In genomic region chr17:78560142-78560847, GRCm38 (mm10) we compare ENCODE assay signal across 22 mouse cellular contexts. TPM values are rescaled to one million over a fixed set of nuclear protein-coding genes. Genes with fewer than 3 reads are reported as not detected.
A peak's percentile ranks its signal among the peaks of the same experiment; 100 is the strongest.
DNase-seq lines count a peak whose midpoint lies in the region; ATAC-seq and TF ChIP-seq lines count a peak whose summit lies in the region.
"Had no signal": no experiment of that assay in that cellular context is flagged by ENCODE, and none has a peak within 500 bp of the region (broad histone marks: within the 10 kb centered on the region; RNA-seq: fewer than 3 reads in every experiment).

No protein-coding gene starts in this region.

- no peak for TF ChIP-seq POLR2A in cerebellum, adult 2 months (IDR thresholded peaks at IDR 0.05; ENCODE audit: borderline replicate concordance, insufficient read depth, low read length)

- no peaks in the 10 kb centered on the region for H3K36me3 ChIP-seq in forebrain, embryonic 13.5 days (ENCODE audit: poor library complexity, severe bottlenecking)
- no peaks in the 10 kb centered on the region for H3K36me3 ChIP-seq in forebrain, postnatal 0 days (ENCODE audit: insufficient read depth)
- no peaks in the 10 kb centered on the region for H3K36me3 ChIP-seq in midbrain, embryonic 11.5 days (ENCODE audit: control insufficient read depth, insufficient read depth, low read length)
- no peaks in the 10 kb centered on the region for H3K36me3 ChIP-seq in midbrain, embryonic 16.5 days (ENCODE audit: control insufficient read depth, insufficient read depth, low read length)
- no peaks in the 10 kb centered on the region for H3K36me3 ChIP-seq in liver, embryonic 13.5 days
- H3K36me3 ChIP-seq in midbrain, embryonic 13.5 days, result no peaks in the 10 kb centered on the region
- H3K36me3 ChIP-seq: forebrain, embryonic 12.5 days; G1E; limb, embryonic 10.5 days had no signal

- DNase-seq in forebrain, postnatal 0 days, result no peak
- no peak for DNase-seq in midbrain, embryonic 11.5 days (ENCODE audit: low spot score, missing footprints)
- DNase-seq in liver, embryonic 13.5 days, result no peak
- DNase-seq in cerebellum, adult 2 months, result no peak
- DNase-seq in left cerebral cortex, adult 11 months (ENCODE audit: low spot score), result no peak
- DNase-seq: adrenal gland, postnatal 14 days; cerebellum, postnatal 14 days; embryo, embryonic 11 days; gastrocnemius, postnatal 14 days; heart, adult 2 months; kidney, adult 18-20 months; kidney, postnatal 14 days; lung, adult 18-20 months; lung, postnatal 14 days; thymus, adult 18-20 months had no signal

- H3K4me1 ChIP-seq in forebrain, embryonic 13.5 days, result no peaks in the 10 kb centered on the region
- no peaks in the 10 kb centered on the region for H3K4me1 ChIP-seq in forebrain, postnatal 0 days (ENCODE audit: insufficient read depth)
- no peaks in the 10 kb centered on the region for H3K4me1 ChIP-seq in midbrain, embryonic 11.5 days (ENCODE audit: control insufficient read depth, insufficient read depth, low read length)
- peaks cover 2% of the 10 kb centered on the region; the same call in 1 of the 2 replicates for H3K4me1 ChIP-seq in midbrain, embryonic 16.5 days (ENCODE audit: control insufficient read depth, insufficient read depth, low read length)
- H3K4me1 ChIP-seq in liver, embryonic 13.5 days (replicated peaks), result peaks cover 21% of the 10 kb centered on the region
- peaks cover 9% of the 10 kb centered on the region; the same call in 1 of the 2 replicates for H3K4me1 ChIP-seq in midbrain, embryonic 13.5 days (replicated peaks)
- H3K4me1 ChIP-seq in cerebellum, adult 2 months (ENCODE audit: control insufficient read depth, insufficient read depth, low read length), result no peaks in the 10 kb centered on the region; the same call in 1 of the 2 replicates

- H3K27me3 ChIP-seq in forebrain, embryonic 13.5 days, result no peaks in the 10 kb centered on the region
- H3K27me3 ChIP-seq in forebrain, postnatal 0 days (ENCODE audit: insufficient read depth, low read length), result no peaks in the 10 kb centered on the region
- no peaks in the 10 kb centered on the region for H3K27me3 ChIP-seq in midbrain, embryonic 11.5 days (ENCODE audit: control insufficient read depth, insufficient read depth, low read length)
- no peaks in the 10 kb centered on the region for H3K27me3 ChIP-seq in midbrain, embryonic 16.5 days (ENCODE audit: control insufficient read depth, insufficient read depth, low read depth, low read length)
- peaks cover 11% of the 10 kb centered on the region for H3K27me3 ChIP-seq in liver, embryonic 13.5 days
- no peaks in the 10 kb centered on the region for H3K27me3 ChIP-seq in midbrain, embryonic 13.5 days
- no peaks in the 10 kb centered on the region; the same call in 1 of the 2 replicates for H3K27me3 ChIP-seq in cerebellum, adult 2 months (ENCODE audit: control insufficient read depth, insufficient read depth, low read length)
- H3K27me3 ChIP-seq: forebrain, embryonic 12.5 days had no signal

- no peaks in the 10 kb centered on the region for H3K9me3 ChIP-seq in forebrain, embryonic 13.5 days (replicated peaks)
- no peaks in the 10 kb centered on the region for H3K9me3 ChIP-seq in forebrain, postnatal 0 days (ENCODE audit: low read length)
- no peaks in the 10 kb centered on the region for H3K9me3 ChIP-seq in midbrain, embryonic 11.5 days (ENCODE audit: control insufficient read depth, low read length)
- H3K9me3 ChIP-seq in midbrain, embryonic 16.5 days (replicated peaks; ENCODE audit: control insufficient read depth, low read length, poor library complexity, severe bottlenecking), result no peaks in the 10 kb centered on the region
- H3K9me3 ChIP-seq in liver, embryonic 13.5 days (replicated peaks), result no peaks in the 10 kb centered on the region
- no peaks in the 10 kb centered on the region for H3K9me3 ChIP-seq in midbrain, embryonic 13.5 days
- H3K9me3 ChIP-seq: forebrain, embryonic 12.5 days; G1E; limb, embryonic 10.5 days had no signal

- H3K27ac ChIP-seq in forebrain, embryonic 13.5 days, result no peak overlapping the region
- H3K27ac ChIP-seq in forebrain, postnatal 0 days (ENCODE audit: low read depth, low read length), result no peak overlapping the region
- H3K27ac ChIP-seq in midbrain, embryonic 11.5 days (ENCODE audit: low read depth, low read length), result no peak overlapping the region
- no peak overlapping the region for H3K27ac ChIP-seq in midbrain, embryonic 16.5 days (ENCODE audit: low read length)
- no peak overlapping the region for H3K27ac ChIP-seq in liver, embryonic 13.5 days
- no peak overlapping the region for H3K27ac ChIP-seq in midbrain, embryonic 13.5 days
- H3K27ac ChIP-seq in cerebellum, adult 2 months (ENCODE audit: insufficient read depth, low read length), result no peak overlapping the region
- H3K27ac ChIP-seq: forebrain, embryonic 12.5 days; heart, adult 2 months; layer of hippocampus, adult 2 months had no signal

- ATAC-seq in forebrain, embryonic 13.5 days, result 0 out of 2 replicates have a peak, but pooled peaks have one; percentile 16
- no peak for ATAC-seq in forebrain, postnatal 0 days
- ATAC-seq in midbrain, embryonic 11.5 days (ENCODE audit: low FRiP score), result peak; percentile 25; the same call in 1 of the 2 replicates
- no peak for ATAC-seq in midbrain, embryonic 16.5 days
- ATAC-seq in liver, embryonic 13.5 days (ENCODE audit: low read depth), result peak; percentile 80
- peak; percentile 30; the same call in 1 of the 2 replicates for ATAC-seq in midbrain, embryonic 13.5 days

- TF ChIP-seq CTCF in forebrain, postnatal 0 days (IDR thresholded peaks at IDR 0.05; ENCODE audit: low read depth), result no peak
- no peak for TF ChIP-seq CTCF in cerebellum, adult 2 months (IDR thresholded peaks at IDR 0.05; ENCODE audit: borderline replicate concordance, insufficient read depth, low read depth, low read length)

- WGBS in forebrain, embryonic 13.5 days, result 71% methylated on average over 15 of the region's 15 CpGs
- WGBS in forebrain, postnatal 0 days, result 69% methylated on average over 15 of the region's 15 CpGs
- 77% methylated on average over 15 of the region's 15 CpGs for WGBS in midbrain, embryonic 11.5 days
- WGBS in midbrain, embryonic 16.5 days, result 64% methylated on average over 15 of the region's 15 CpGs
- WGBS in liver, embryonic 13.5 days (ENCODE audit: insufficient replicate concordance), result 28% methylated on average over 15 of the region's 15 CpGs
- WGBS in midbrain, embryonic 13.5 days, result 64% methylated on average over 15 of the region's 15 CpGs
- whole genome bisulfite sequencing in cerebellum, adult 2 months, result 62% methylated on average over 15 of the region's 15 CpGs

- H3K4me2 ChIP-seq in forebrain, embryonic 13.5 days, result no peak overlapping the region
- no peak overlapping the region for H3K4me2 ChIP-seq in forebrain, postnatal 0 days (ENCODE audit: low read depth)
- H3K4me2 ChIP-seq in midbrain, embryonic 11.5 days, result no peak overlapping the region
- H3K4me2 ChIP-seq in midbrain, embryonic 16.5 days (ENCODE audit: low read length), result no peak overlapping the region
- H3K4me2 ChIP-seq in liver, embryonic 13.5 days, result no peak overlapping the region
- H3K4me2 ChIP-seq in midbrain, embryonic 13.5 days (replicated peaks), result no peak overlapping the region
- H3K4me2 ChIP-seq: forebrain, embryonic 12.5 days had no signal

- H3K4me3 ChIP-seq in forebrain, embryonic 13.5 days, result no peak overlapping the region
- no peak overlapping the region for H3K4me3 ChIP-seq in forebrain, postnatal 0 days (ENCODE audit: low read depth, low read length)
- H3K4me3 ChIP-seq in midbrain, embryonic 11.5 days (ENCODE audit: low read depth, low read length), result no peak overlapping the region
- H3K4me3 ChIP-seq in midbrain, embryonic 16.5 days (ENCODE audit: low read depth, low read length), result no peak overlapping the region
- H3K4me3 ChIP-seq in liver, embryonic 13.5 days (replicated peaks), result no peak overlapping the region
- no peak overlapping the region for H3K4me3 ChIP-seq in midbrain, embryonic 13.5 days (replicated peaks)
- no peak overlapping the region for H3K4me3 ChIP-seq in cerebellum, adult 2 months (replicated peaks; ENCODE audit: insufficient read depth, low read depth, low read length)
- H3K4me3 ChIP-seq: forebrain, embryonic 12.5 days; heart, adult 2 months; layer of hippocampus, adult 2 months; limb, embryonic 10.5 days had no signal

- no peak overlapping the region for H3K9ac ChIP-seq in forebrain, embryonic 13.5 days
- H3K9ac ChIP-seq in forebrain, postnatal 0 days, result no peak overlapping the region
- no peak overlapping the region for H3K9ac ChIP-seq in midbrain, embryonic 11.5 days (ENCODE audit: low read length)
- no peak overlapping the region for H3K9ac ChIP-seq in midbrain, embryonic 16.5 days (ENCODE audit: low read depth, low read length)
- H3K9ac ChIP-seq in liver, embryonic 13.5 days, result no peak overlapping the region
- no peak overlapping the region for H3K9ac ChIP-seq in midbrain, embryonic 13.5 days (replicated peaks)
- H3K9ac ChIP-seq: forebrain, embryonic 12.5 days had no signal

RNA-seq across cellular contexts. Expression of gene Vit, which starts 52.4 kb away (rescaled TPM):
- polyA plus RNA-seq in forebrain, embryonic 13.5 days (2015; fragmentation: Nextera tagmentation; extraction: Ambion mirVana), result 13.6 TPM in 2 replicates
- 6.8 and 11.5 TPM in 2 replicates for total RNA-seq in forebrain, postnatal 0 days (2014; rRNA removed)
- polyA plus RNA-seq in forebrain, postnatal 0 days (2015; fragmentation: Nextera tagmentation; extraction: Ambion mirVana), result 8.3 and 12.0 TPM in 2 replicates
- polyA plus RNA-seq in midbrain, embryonic 11.5 days (2014; fragmentation: Nextera tagmentation; extraction: Ambion mirVana), result 4.8 and 5.8 TPM in 2 replicates
- polyA plus RNA-seq in midbrain, embryonic 16.5 days (2015; fragmentation: Nextera tagmentation; extraction: Ambion mirVana), result 13.1 and 15.1 TPM in 2 replicates
- 0.13 and 0.16 TPM in 2 replicates for polyA plus RNA-seq in liver, embryonic 13.5 days (2015; fragmentation: Nextera tagmentation; extraction: Ambion mirVana)
- 14.6 and 16.1 TPM in 2 replicates for polyA plus RNA-seq in midbrain, embryonic 13.5 days (2015; fragmentation: Nextera tagmentation; extraction: Ambion mirVana)
- 2.0 and 2.2 TPM in 2 replicates for polyA plus RNA-seq in cerebellum, adult 2 months (2012; rRNA removed)
- total RNA-seq: G1E had no signal
- polyA plus RNA-seq: G1E; limb, embryonic 10.5 days had no signal

Comparison
In these comparisons a context has a peak if more than half of its experiments do, and no peak if none do; other contexts are left out.
1. ATAC-seq: peak in forebrain, embryonic 13.5 days (single experiment), midbrain, embryonic 11.5 days (single experiment), liver, embryonic 13.5 days (single experiment) and midbrain, embryonic 13.5 days (single experiment); none in forebrain, postnatal 0 days (single experiment) and midbrain, embryonic 16.5 days (single experiment).